Mouse (Mus musculus): ENCODE measurements around the gene Alkbh5. TPM values are rescaled to one million over a fixed set of nuclear protein-coding genes. Genes with fewer than 3 reads are reported as not detected.

Alkbh5 gene
- 32.1 and 35.8 TPM in 2 replicates for polyA plus RNA-seq (2015; fragmentation: Nextera tagmentation; extraction: Ambion mirVana)

- peaks cover 27% of the 10 kb centered on the region for H3K4me1 ChIP-seq
- ATAC-seq (ENCODE audit: extremely low read depth, insufficient number of reproducible peaks, low FRiP score, low TSS enrichment), result no peak
- H3K27ac ChIP-seq (replicated peaks), result peak within 1 kb of the TSS; percentile 98
- no peaks in the 10 kb centered on the region for H3K27me3 ChIP-seq (replicated peaks)
- H3K36me3 ChIP-seq, result peaks cover 15% of the 10 kb centered on the region
- 23% methylated on average over 9 of the region's 9 CpGs for WGBS
- H3K9ac ChIP-seq, result peak within 1 kb of the TSS; percentile 99
- peak within 1 kb of the TSS; percentile 99 for H3K4me2 ChIP-seq
- H3K4me3 ChIP-seq, result peak within 1 kb of the TSS; percentile 99
- H3K9me3 ChIP-seq, result no peaks in the 10 kb centered on the region
Observed at GRCm38 (mm10) chr11:60536180-60536858, at the start of gene Alkbh5. TSS of gene Alkbh5 (plus strand) at chr11:60536381.

DNA sequence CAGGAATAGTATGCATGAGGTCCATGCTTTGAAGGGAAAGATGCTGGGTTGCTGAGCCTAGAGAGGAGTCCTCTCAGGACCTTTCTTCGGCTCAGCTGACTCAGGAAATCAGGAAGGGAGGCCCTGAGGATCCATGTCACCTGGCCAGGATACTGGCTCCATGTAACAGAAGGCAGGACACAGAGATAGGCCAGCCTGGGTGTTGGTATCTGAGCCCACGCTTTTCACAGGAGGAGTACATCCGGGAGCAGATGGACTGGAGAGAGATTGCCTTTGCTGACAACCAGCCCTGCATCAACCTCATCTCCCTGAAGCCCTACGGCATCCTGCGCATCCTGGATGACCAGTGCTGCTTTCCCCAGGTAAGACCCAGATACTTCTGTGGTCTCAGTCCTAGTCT, 43.5 kb upstream of the Alkbh5 start:
- Histone ChIP-seq H3K36me3 (no peaks in the 10 kb centered on the region), H3K27ac (replicated peaks) (no peak overlapping the region), H3K9me3 (no peaks in the 10 kb centered on the region), H3K9ac (no peak overlapping the region), H3K4me1 (no peaks in the 10 kb centered on the region), H3K4me3 (no peak overlapping the region), H3K27me3 (replicated peaks) (peaks cover 38% of the 10 kb centered on the region), H3K4me2 (no peak overlapping the region)
- WGBS, result 77% methylated on average over 5 of the region's 5 CpGs
- ATAC-seq (ENCODE audit: extremely low read depth, insufficient number of reproducible peaks, low FRiP score, low TSS enrichment), result no peak

GRCm38 (mm10) chr11:60495692-60496091, 40.5 kb upstream of the Alkbh5 start:
- Histone ChIP-seq H3K9ac (no peak overlapping the region), H3K4me1 (no peaks in the 10 kb centered on the region), H3K4me3 (no peak overlapping the region), H3K27me3 (replicated peaks) (peaks cover 38% of the 10 kb centered on the region), H3K36me3 (no peaks in the 10 kb centered on the region), H3K9me3 (no peaks in the 10 kb centered on the region), H3K4me2 (no peak overlapping the region), H3K27ac (replicated peaks) (no peak overlapping the region)
- no peak for ATAC-seq (ENCODE audit: extremely low read depth, insufficient number of reproducible peaks, low FRiP score, low TSS enrichment)
- WGBS, result 59% methylated on average over 2 of the region's 2 CpGs

DNA sequence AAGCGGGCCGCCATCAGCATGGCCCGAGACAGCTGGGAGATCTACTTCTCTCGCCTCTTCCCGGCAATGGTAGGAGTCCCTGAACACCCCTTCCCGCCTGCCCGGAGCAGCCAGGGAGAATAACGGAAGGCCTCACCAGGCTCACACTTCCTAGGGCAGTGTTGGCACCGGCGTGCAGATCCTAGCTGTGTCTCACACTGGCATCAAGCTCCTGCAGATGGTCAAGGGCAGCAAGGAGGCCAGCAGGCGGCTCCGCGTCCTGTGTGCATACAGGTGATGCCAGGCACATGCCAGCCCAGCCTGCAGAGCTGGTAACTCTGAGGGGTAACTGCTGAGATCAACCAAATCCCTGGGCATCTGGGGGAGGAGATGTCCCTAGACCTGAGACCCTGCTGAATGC, 28.9 kb upstream of the Alkbh5 start:
- Histone ChIP-seq H3K4me3 (no peak overlapping the region), H3K27me3 (replicated peaks) (peaks cover 49% of the 10 kb centered on the region), H3K4me1 (peaks cover 13% of the 10 kb centered on the region), H3K36me3 (no peaks in the 10 kb centered on the region), H3K9ac (no peak overlapping the region), H3K27ac (replicated peaks) (no peak overlapping the region), H3K4me2 (no peak overlapping the region), H3K9me3 (no peaks in the 10 kb centered on the region)
- WGBS, result 75% methylated on average over 13 of the region's 13 CpGs
- ATAC-seq (ENCODE audit: extremely low read depth, insufficient number of reproducible peaks, low FRiP score, low TSS enrichment), result no peak

DNA sequence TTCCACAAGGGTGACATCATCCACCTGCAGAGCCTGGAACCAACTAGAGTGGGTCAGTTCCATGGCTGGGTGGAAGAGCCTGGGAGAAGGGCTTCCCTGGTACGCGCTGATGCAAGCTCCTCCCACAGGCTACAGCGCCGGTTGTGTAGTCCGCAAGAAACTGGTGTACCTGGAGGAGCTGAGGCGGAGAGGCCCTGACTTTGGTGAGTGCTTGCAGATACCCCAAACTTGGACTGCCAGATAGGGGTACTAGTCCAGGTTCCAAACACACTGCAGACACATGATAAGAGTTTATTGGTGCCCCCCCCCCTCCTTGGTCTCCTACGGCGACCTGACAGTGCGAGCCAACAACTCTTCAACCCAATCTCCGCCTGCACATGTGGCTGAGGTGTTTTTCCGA, 27.2 kb upstream of the Alkbh5 start:
- Histone ChIP-seq H3K27me3 (replicated peaks) (peaks cover 44% of the 10 kb centered on the region), H3K9ac (peak overlapping the region; percentile 75), H3K27ac (replicated peaks) (no peak overlapping the region), H3K9me3 (no peaks in the 10 kb centered on the region), H3K36me3 (no peaks in the 10 kb centered on the region), H3K4me3 (peak overlapping the region; percentile 53), H3K4me1 (peaks cover 13% of the 10 kb centered on the region), H3K4me2 (peak overlapping the region; percentile 86)
- ATAC-seq (ENCODE audit: extremely low read depth, insufficient number of reproducible peaks, low FRiP score, low TSS enrichment), result no peak
- WGBS, result 3% methylated on average over 11 of the region's 11 CpGs

DNA sequence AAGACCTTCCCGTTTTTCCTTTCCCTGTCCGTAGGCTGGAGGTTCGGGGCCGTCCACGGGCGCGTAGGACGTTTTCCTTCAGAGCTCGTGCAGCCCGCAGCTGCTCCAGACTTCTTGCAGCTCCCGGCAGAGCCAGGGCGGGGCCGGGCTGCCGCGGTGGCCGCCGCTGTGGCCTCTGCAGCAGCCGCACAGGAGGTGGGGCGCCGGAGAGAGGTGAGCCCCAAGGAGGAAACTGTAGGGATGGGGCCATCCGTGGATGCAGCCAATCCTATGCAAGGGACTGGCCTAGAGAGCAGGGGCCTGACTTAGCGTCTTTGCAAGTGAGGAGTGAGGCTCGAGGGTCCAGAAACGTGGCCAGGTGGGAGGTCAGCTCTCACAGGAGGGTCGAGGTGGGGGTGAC, 26.7 kb upstream of the Alkbh5 start:
- Histone ChIP-seq H3K27me3 (replicated peaks) (peaks cover 44% of the 10 kb centered on the region), H3K9ac (peak overlapping the region; percentile 75), H3K4me2 (peak overlapping the region; percentile 86), H3K36me3 (no peaks in the 10 kb centered on the region), H3K9me3 (no peaks in the 10 kb centered on the region), H3K4me3 (peak overlapping the region; percentile 53), H3K27ac (replicated peaks) (no peak overlapping the region), H3K4me1 (peaks cover 13% of the 10 kb centered on the region)
- ATAC-seq (ENCODE audit: extremely low read depth, insufficient number of reproducible peaks, low FRiP score, low TSS enrichment), result no peak
- under 1% methylated on average over 25 of the region's 25 CpGs for WGBS

GRCm38 (mm10) chr11:60511893-60512292, 24.3 kb upstream of the Alkbh5 start:
- Histone ChIP-seq H3K4me2 (no peak overlapping the region), H3K4me1 (peaks cover 13% of the 10 kb centered on the region), H3K27me3 (replicated peaks) (peaks cover 40% of the 10 kb centered on the region), H3K9me3 (no peaks in the 10 kb centered on the region), H3K9ac (no peak overlapping the region), H3K4me3 (no peak overlapping the region), H3K27ac (replicated peaks) (no peak overlapping the region), H3K36me3 (no peaks in the 10 kb centered on the region)
- no peak for ATAC-seq (ENCODE audit: extremely low read depth, insufficient number of reproducible peaks, low FRiP score, low TSS enrichment)
- 67% methylated on average over 1 of the region's 1 CpGs for WGBS

DNA sequence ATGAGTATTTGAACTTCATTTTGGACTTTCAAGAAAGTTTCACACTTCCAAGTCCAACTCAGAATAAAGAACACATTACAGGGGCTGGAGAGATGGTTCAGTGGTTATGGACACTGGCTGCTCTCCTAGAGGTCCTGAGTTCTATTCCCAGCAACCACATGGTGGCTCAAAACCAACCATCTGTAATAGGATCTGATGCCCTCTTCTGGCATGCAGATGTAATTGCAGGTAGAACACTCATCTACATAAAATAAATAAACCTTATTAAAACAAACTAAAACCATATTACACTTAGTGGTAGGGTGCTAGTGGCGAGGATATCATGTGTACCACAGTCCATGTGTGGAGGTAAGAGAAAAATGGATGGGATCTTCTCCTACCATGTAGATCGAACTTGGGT, 23.7 kb upstream of the Alkbh5 start:
- no peak overlapping the region for H3K9ac ChIP-seq
- H3K4me2 ChIP-seq, result no peak overlapping the region
- no peak overlapping the region for H3K27ac ChIP-seq (replicated peaks)
- H3K27me3 ChIP-seq (replicated peaks), result peaks cover 34% of the 10 kb centered on the region
- WGBS, result 67% methylated on average over 2 of the region's 2 CpGs
- H3K4me3 ChIP-seq, result no peak overlapping the region
- no peak for ATAC-seq (ENCODE audit: extremely low read depth, insufficient number of reproducible peaks, low FRiP score, low TSS enrichment)
- no peaks in the 10 kb centered on the region for H3K36me3 ChIP-seq
- no peaks in the 10 kb centered on the region for H3K9me3 ChIP-seq
- peaks cover 13% of the 10 kb centered on the region for H3K4me1 ChIP-seq

- ATAC-seq (ENCODE audit: extremely low read depth, insufficient number of reproducible peaks, low FRiP score, low TSS enrichment), result no peak
- H3K27ac ChIP-seq (replicated peaks), result no peak overlapping the region
- no peak overlapping the region for H3K4me2 ChIP-seq
- H3K4me1 ChIP-seq, result no peaks in the 10 kb centered on the region
- WGBS, result 64% methylated on average over 2 of the region's 2 CpGs
- no peak overlapping the region for H3K9ac ChIP-seq
- H3K9me3 ChIP-seq, result 0 out of 2 replicates have a peak, but pooled peaks cover 5% of the 10 kb centered on the region
- no peaks in the 10 kb centered on the region for H3K36me3 ChIP-seq
- no peak overlapping the region for H3K4me3 ChIP-seq
- peaks cover 15% of the 10 kb centered on the region for H3K27me3 ChIP-seq (replicated peaks)
Observed at GRCm38 (mm10) chr11:60514941-60515340, 21.2 kb upstream of the Alkbh5 start.

GRCm38 (mm10) chr11:60518305-60518704, 17.9 kb upstream of the Alkbh5 start:
- H3K27ac ChIP-seq (replicated peaks), result no peak overlapping the region
- 64% methylated on average over 4 of the region's 4 CpGs for WGBS
- no peaks in the 10 kb centered on the region for H3K27me3 ChIP-seq (replicated peaks)
- H3K36me3 ChIP-seq, result no peaks in the 10 kb centered on the region
- 0 out of 2 replicates have a peak, but pooled peaks cover 5% of the 10 kb centered on the region for H3K9me3 ChIP-seq
- ATAC-seq (ENCODE audit: extremely low read depth, insufficient number of reproducible peaks, low FRiP score, low TSS enrichment), result no peak
- H3K9ac ChIP-seq, result no peak overlapping the region
- H3K4me1 ChIP-seq, result no peaks in the 10 kb centered on the region
- H3K4me2 ChIP-seq, result no peak overlapping the region
- H3K4me3 ChIP-seq, result no peak overlapping the region

DNA sequence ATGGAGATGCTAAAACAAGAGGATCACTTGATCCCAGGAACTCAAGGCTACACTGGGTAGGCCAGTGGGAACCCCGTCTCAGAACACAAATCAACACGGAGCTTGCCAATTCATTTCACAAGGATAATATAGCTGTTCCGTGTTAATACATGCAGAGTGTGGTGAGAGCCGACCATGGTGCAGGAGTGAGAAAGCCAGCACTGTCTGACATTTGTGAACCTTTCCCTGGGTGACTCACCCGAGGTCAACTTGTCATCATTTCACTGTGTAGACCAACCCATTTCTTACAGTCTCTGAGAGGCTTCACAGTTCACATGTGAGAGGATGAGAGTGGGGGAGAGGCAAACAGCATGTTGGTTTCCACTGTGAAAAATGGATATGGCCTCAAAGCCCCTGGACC, 14.2 kb upstream of the Alkbh5 start:
- WGBS, result 63% methylated on average over 5 of the region's 5 CpGs
- 0 out of 2 replicates have a peak, but pooled peaks cover 5% of the 10 kb centered on the region for H3K9me3 ChIP-seq
- H3K4me2 ChIP-seq, result no peak overlapping the region
- ATAC-seq (ENCODE audit: extremely low read depth, insufficient number of reproducible peaks, low FRiP score, low TSS enrichment), result no peak
- no peaks in the 10 kb centered on the region for H3K4me1 ChIP-seq
- H3K27ac ChIP-seq (replicated peaks), result no peak overlapping the region
- H3K36me3 ChIP-seq, result no peaks in the 10 kb centered on the region
- no peaks in the 10 kb centered on the region for H3K27me3 ChIP-seq (replicated peaks)
- no peak overlapping the region for H3K4me3 ChIP-seq
- H3K9ac ChIP-seq, result no peak overlapping the region

All from heart, embryonic 13.5 days (tissue).